Mouse (Mus musculus) T-helper 2 cell (primary cell): ENCODE measurements around the gene Cpxm2.

Experiments
- in situ Hi-C: fragments of 300-600 bp; cut with MboI, MseI; formaldehyde crosslinking; loops from one replicate; pipeline ENCODE4 v1.15.1; 2025; ENCODE audit warnings: high pct_unique_total_duplicates

The Cpxm2 gene

DNA sequence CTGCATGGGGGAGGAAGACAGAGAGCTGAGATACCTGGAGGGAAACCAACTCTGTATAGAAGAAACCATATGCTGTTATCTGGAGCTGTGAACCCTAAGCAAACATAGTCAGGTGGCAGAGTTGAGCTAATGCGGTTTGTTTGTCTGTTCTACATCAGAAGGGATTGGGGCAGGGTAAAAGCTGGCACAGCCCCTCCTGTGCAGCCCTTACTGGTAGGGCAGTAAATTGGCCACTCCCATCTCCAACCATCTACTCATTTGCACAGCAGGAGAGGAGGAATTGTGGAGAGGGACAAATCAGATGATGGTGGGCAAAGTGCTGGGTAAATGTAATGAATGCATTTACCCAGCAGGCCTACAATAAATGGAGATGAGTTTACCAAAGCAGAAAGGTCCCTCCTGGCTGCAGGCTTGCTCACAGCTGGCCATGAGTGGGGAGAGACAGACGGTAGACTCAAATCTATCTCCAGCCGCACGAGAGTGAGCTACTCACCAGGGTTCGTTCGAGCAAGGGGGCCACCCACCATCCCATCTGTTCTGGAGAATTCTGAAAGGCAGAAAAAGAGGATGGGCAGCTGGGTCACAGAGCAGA lies 122.5 kb downstream of the Cpxm2 start:
- in situ Hi-C loops: no loop called here

DNA sequence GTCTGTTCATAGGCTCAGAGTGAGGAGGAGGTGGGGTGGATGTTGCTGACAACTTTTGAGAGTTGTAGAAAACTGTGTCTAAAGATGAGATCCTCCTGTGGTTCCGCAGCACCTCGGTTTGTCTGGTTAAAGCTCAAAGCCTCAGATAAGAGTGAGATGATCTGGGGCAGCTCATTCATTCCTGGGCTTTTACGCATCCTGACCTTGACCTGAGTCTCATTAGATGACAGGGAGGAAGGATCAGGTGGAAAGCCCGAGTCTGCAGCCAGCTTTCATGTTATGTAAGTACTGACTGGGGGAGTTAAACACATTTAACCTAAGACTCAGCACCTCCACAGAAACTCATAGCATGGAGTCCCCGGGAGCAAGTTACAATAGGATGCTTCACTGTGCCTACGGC lies 127.9 kb downstream of the Cpxm2 start:
- in situ Hi-C loops: no loop called here

- in situ Hi-C loops: no loop called here
These were observed 128.9 kb downstream of the Cpxm2 start for GRCm38 (mm10) chr7:132025591-132025990.

- in situ Hi-C loops: no loop called here
These were observed 138.6 kb downstream of the Cpxm2 start for GRCm38 (mm10) chr7:132015933-132016332.

- in situ Hi-C loops: no loop called here
These were observed 139.3 kb downstream of the Cpxm2 start for GRCm38 (mm10) chr7:132015193-132015592.

DNA sequence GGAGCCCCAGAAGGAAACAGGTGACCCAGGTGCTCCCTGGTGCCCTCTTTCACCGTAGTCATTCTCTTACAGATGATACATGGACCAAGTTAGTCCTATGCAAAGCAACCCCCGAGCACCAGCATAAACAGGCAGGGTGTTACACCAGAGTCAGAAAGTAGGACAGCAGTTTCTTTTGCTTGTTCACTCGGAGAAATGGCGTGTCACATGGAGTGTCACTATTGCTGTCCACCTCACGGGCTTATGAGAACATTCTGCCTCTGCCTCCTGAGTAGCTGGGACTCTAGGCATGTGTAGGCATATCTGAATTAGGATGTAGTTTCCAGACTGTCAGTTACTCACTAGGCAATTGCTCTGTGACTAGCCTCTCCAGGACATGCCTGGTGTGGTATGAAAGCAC lies 140.6 kb downstream of the Cpxm2 start:
- in situ Hi-C loops: no loop called here

GRCm38 (mm10) chr7:132012969-132013679 lies 141.4 kb downstream of the Cpxm2 start:
- in situ Hi-C loops: no loop called here

DNA sequence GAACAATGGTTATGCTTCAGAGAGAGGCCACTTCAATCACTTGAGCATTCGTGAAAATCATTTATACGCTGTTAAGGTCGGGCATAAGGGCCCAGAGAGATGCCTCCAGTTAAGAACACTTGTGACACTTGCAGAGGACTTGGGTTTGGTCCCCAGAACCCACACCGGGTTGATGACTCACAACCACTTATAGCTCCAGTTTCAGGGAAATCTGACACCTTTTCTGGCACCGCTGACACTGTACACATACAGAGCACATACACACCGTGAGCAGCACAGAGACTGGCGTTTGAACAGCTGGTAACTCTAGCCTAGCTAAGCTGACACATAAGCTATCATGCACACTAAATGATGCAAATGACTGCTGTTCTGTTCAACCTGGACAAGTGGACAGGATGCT lies 145.5 kb downstream of the Cpxm2 start:
- in situ Hi-C loops: no loop called here

DNA sequence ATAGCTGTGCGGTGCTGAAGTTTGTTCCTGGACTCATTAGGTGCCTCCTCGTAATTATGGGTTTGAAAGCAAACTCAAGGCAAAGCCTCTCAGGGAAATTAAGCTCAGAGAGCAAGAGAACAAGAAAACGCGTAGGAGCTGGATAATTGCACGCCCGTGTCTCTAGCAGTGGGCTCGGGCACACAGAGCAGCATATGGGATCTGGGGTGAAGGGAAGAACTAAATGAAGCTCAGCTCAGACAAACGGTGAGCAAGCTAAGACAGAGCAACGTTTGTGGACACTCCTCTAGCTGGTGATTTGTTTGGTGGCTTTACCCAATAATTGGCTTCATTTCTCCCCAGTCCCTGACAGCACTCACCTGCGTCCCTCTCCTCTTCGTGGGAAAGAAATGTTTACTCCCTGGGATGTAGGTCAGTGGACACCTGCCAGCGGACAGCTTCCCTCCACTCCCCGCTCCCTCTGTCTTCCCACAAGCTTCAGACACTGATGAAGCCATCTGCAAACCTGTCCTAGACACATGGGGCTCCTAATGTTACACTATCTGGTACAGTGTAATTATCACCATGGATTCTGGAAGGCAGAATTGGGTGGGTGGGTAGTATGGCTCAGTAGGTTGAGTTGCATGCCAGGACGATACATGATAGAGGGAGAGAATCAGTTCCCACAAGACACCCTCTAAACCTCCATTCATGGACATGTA lies 148.4 kb downstream of the Cpxm2 start:
- in situ Hi-C loops: no loop called here

DNA sequence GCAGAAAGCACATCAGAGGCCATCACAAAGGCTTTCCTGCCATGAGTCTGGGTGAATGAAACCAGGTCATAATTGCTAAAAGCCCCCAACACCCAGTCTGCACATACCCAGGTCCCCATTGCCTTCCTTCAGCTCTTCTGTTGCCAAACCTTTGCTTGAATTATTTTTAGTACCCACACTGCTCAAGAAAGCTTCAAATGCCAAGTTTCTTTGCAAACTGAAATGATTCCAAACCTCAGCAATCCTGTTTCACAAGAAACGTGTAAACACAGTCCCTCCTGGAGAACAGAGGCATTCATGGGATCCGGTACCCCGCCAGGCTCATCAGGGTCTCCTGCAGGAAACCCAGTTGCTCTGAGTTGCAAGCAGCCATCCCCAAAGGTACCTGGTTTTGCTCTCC lies 161.7 kb downstream of the Cpxm2 start:
- in situ Hi-C loops: no loop called here

GRCm38 (mm10) chr7:131992226-131992625 lies 162.3 kb downstream of the Cpxm2 start:
- in situ Hi-C loops: no loop called here

DNA sequence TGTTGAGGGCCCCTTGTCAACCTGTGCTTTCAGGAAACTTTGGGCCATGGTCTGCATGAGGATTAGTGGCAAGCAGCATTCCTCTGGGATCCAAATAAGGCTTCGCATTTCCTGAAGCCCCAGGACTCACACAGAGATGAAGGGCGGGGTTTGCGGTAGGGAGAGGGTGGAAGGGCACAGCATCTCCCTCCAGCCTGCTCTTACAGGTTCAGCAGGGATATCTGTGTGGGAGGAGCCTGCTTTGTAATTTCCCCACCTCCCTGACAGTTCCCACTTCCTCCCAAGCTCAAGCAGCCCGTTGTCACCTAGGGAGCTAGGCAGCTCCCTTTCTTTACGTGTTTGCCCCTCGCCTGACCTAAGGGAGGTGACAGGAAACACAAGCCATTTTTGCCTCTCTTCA lies 165.5 kb downstream of the Cpxm2 start:
- in situ Hi-C loops: no loop called here
